Mouse (Mus musculus) MEL (cell line): ENCODE measurements around the gene Zfp568. TPM values are rescaled to one million over a fixed set of nuclear protein-coding genes. Genes with fewer than 3 reads are reported as not detected.

Experiments
- DNase-seq: peaks from one replicate; pipeline ENCODE4 v3.0.0; 2011; ENCODE audit warnings: low read depth, low spot score
- H3K27ac ChIP-seq: 2 replicates; pipeline ENCODE4 v1.5.1; 2012; ENCODE audit warnings: low read depth, mild to moderate bottlenecking, control low read depth, low read length, moderate library complexity; ENCODE audit not compliant: control insufficient read depth
- H3K27me3 ChIP-seq, 2 experiments: fragments of 150-350 bp in 1 of 2; sonication (generic) in 1 of 2; 2 replicates each; pipeline ENCODE4 v1.6.1; 2012; ENCODE audit warnings: low read length in 2 of 2, mild to moderate bottlenecking in 2 of 2, improper control_type of control experiment in 1 of 2, moderate library complexity in 1 of 2; ENCODE audit not compliant: insufficient read depth in 2 of 2, control insufficient read depth in 1 of 2
- H3K36me3 ChIP-seq, 2 experiments: 2 replicates each; pipeline ENCODE4 v1.6.1; 2012 to 2014; ENCODE audit warnings: low read length in 2 of 2, improper control_type of control experiment in 1 of 2, inconsistent platforms in 1 of 2, mild to moderate bottlenecking in 1 of 2; ENCODE audit not compliant: insufficient read depth in 2 of 2, control insufficient read depth in 1 of 2
- H3K4me1 ChIP-seq, 2 experiments: fragments of 150-350 bp in 1 of 2; sonication (generic) in 1 of 2; 2 replicates each; pipeline ENCODE4 v1.6.1; 2012; ENCODE audit warnings: low read length in 2 of 2, improper control_type of control experiment in 1 of 2, mild to moderate bottlenecking in 1 of 2; ENCODE audit not compliant: insufficient read depth in 2 of 2, control insufficient read depth in 1 of 2
- H3K4me3 ChIP-seq, 2 experiments: fragments of 150-350 bp in 1 of 2; sonication (generic) in 1 of 2; 2 replicates each; pipeline ENCODE4 v1.5.1; 2012; ENCODE audit warnings: low read depth in 2 of 2, low read length in 2 of 2, mild to moderate bottlenecking in 2 of 2, moderate library complexity in 2 of 2, control low read depth in 1 of 2, improper control_type of control experiment in 1 of 2; ENCODE audit not compliant: control insufficient read depth in 1 of 2, insufficient read depth in 1 of 2
- H3K79me2 ChIP-seq: 2 replicates; pipeline ENCODE4 v1.6.1; 2012; ENCODE audit warnings: mild to moderate bottlenecking, low read length, moderate library complexity; ENCODE audit not compliant: control insufficient read depth, poor library complexity, insufficient read depth
- H3K9ac ChIP-seq: 2 replicates; pipeline ENCODE4 v1.6.1; 2012; ENCODE audit warnings: low read depth, mild to moderate bottlenecking, control low read depth, low read length, moderate library complexity; ENCODE audit not compliant: control insufficient read depth, poor library complexity, severe bottlenecking
- H3K9me3 ChIP-seq: fragments of 150-350 bp; sonication (generic); replicated peaks from 2 replicates; pipeline ENCODE4 v1.6.1; 2012; ENCODE audit warnings: mild to moderate bottlenecking, low read length, improper control_type of control experiment, moderate library complexity; ENCODE audit not compliant: insufficient read depth
- CHD1 ChIP-seq: IDR thresholded peaks from 2 replicates; pipeline ENCODE4 v1.6.1; 2012; ENCODE audit warnings: low read depth, mild to moderate bottlenecking, inconsistent platforms, low read length, improper control_type of control experiment
- CTCF ChIP-seq, 3 experiments: IDR thresholded peaks in 2 of 3; conservative IDR thresholded peaks in 1 of 3; 2 replicates each; pipeline ENCODE4 v1.5.1; 2011 to 2012; ENCODE audit warnings: low read length in 3 of 3, low read depth in 2 of 3, mild to moderate bottlenecking in 2 of 3, improper control_type of control experiment in 1 of 3, inconsistent platforms in 1 of 3, mixed read lengths in 1 of 3, moderate library complexity in 1 of 3; ENCODE audit not compliant: control insufficient read depth in 1 of 3, insufficient read depth in 1 of 3, poor library complexity in 1 of 3, severe bottlenecking in 1 of 3
- ETS1 ChIP-seq: IDR thresholded peaks from 2 replicates; pipeline ENCODE4 v1.6.1; 2012; ENCODE audit warnings: low read depth, mild to moderate bottlenecking, inconsistent platforms, low read length, improper control_type of control experiment, moderate library complexity
- GATA1 ChIP-seq: IDR thresholded peaks from 2 replicates; pipeline ENCODE4 v1.6.1; 2011; ENCODE audit warnings: low read depth, low read length, improper control_type of control experiment
- JUND ChIP-seq: IDR thresholded peaks from 2 replicates; pipeline ENCODE4 v1.6.1; 2011; ENCODE audit warnings: low read depth, mild to moderate bottlenecking, improper control_type of control experiment, low read length
- MYB ChIP-seq: IDR thresholded peaks from 2 replicates; pipeline ENCODE4 v1.6.1; 2011; ENCODE audit warnings: mild to moderate bottlenecking, low read depth, low read length, improper control_type of control experiment
- MYC ChIP-seq: IDR thresholded peaks from 2 replicates; pipeline ENCODE4 v1.6.1; 2011; ENCODE audit warnings: low read depth, mild to moderate bottlenecking, low read length, improper control_type of control experiment, moderate library complexity
- POLR2A ChIP-seq, 2 experiments: IDR thresholded peaks; 2 replicates each; pipeline ENCODE4 v1.6.1; 2011 to 2012; ENCODE audit warnings: low read length in 2 of 2, mild to moderate bottlenecking in 2 of 2, control low read depth in 1 of 2, improper control_type of control experiment in 1 of 2, low read depth in 1 of 2, moderate library complexity in 1 of 2; ENCODE audit not compliant: control insufficient read depth in 1 of 2, insufficient read depth in 1 of 2, poor library complexity in 1 of 2
- POLR2AphosphoS2 ChIP-seq: IDR thresholded peaks from 2 replicates; pipeline ENCODE4 v1.6.1; 2011; ENCODE audit warnings: low read length, improper control_type of control experiment
- RCOR1 ChIP-seq: IDR thresholded peaks from 2 replicates; pipeline ENCODE4 v1.6.1; 2012; ENCODE audit warnings: low read depth, mild to moderate bottlenecking, inconsistent platforms, low read length, improper control_type of control experiment
- SMC3 ChIP-seq: IDR thresholded peaks from 2 replicates; pipeline ENCODE4 v1.6.1; 2011; ENCODE audit warnings: low read depth, low read length, improper control_type of control experiment
- USF2 ChIP-seq, 2 experiments: IDR thresholded peaks; 2 replicates each; pipeline ENCODE4 v1.6.1; 2011 to 2012; ENCODE audit warnings: improper control_type of control experiment in 2 of 2, low read length in 2 of 2, borderline replicate concordance in 1 of 2, inconsistent platforms in 1 of 2, low read depth in 1 of 2, mild to moderate bottlenecking in 1 of 2; ENCODE audit not compliant: insufficient read depth in 1 of 2
- ZC3H11A ChIP-seq: IDR thresholded peaks from 2 replicates; pipeline ENCODE4 v1.6.1; 2012; ENCODE audit warnings: low read depth, mild to moderate bottlenecking, inconsistent platforms, low read length, improper control_type of control experiment
- ZMIZ1 ChIP-seq: IDR thresholded peaks from 2 replicates; pipeline ENCODE4 v1.6.1; 2012; ENCODE audit warnings: low read depth, mild to moderate bottlenecking, inconsistent platforms, low read length, improper control_type of control experiment, moderate library complexity
- ZNF384 ChIP-seq: IDR thresholded peaks from 2 replicates; pipeline ENCODE4 v1.6.1; 2012; ENCODE audit warnings: low read depth, mild to moderate bottlenecking, inconsistent platforms, low read length, improper control_type of control experiment
- polyA plus RNA-seq, 2 experiments: library from polyadenylated mRNA; stranded (reverse) in 1 of 2; unstranded in 1 of 2; fragments of >175 nt in 1 of 2; fragments of >200 nt in 1 of 2; gene quantifications; 2 replicates each; pipeline versions ENCODE4 v1.2.1 to v1.2.4; 2012; ENCODE audit warnings: low replicate concordance in 2 of 2, low read depth in 1 of 2; ENCODE audit not compliant: insufficient read length in 2 of 2, insufficient read depth in 1 of 2, missing spikeins in 1 of 2
- total RNA-seq: library from RNA; depleted of rRNA; stranded (reverse); fragments of 300-350 nt; gene quantifications from 2 replicates; pipeline ENCODE4 v1.2.3, GENCODE M21; 2012

The Zfp568 gene
- total and polyA plus RNA-seq, 3 experiments, result 12.5 to 141 (median 15.4) TPM

GRCm38 (mm10) chr7:29944201-29944600 is 39.6 kb upstream of the Zfp568 start:
- H3K9ac ChIP-seq, result no peak overlapping the region
- DNase-seq, result no peak
- H3K27me3 ChIP-seq, result no peaks in the 10 kb centered on the region
- no peaks in the 10 kb centered on the region for H3K9me3 ChIP-seq
- no peaks in the 10 kb centered on the region for H3K79me2 ChIP-seq
- no peak for TF ChIP-seq USF2 (IDR thresholded peaks at IDR 0.05; ENCODE audit: borderline replicate concordance in 1 of 2, insufficient read depth in 1 of 2, low read depth in 1 of 2, low read length in 2 of 2)
- TF ChIP-seq RCOR1, result no peak
- no peaks in the 10 kb centered on the region for H3K36me3 ChIP-seq
- no peak overlapping the region for H3K27ac ChIP-seq
- H3K4me1 ChIP-seq, result no peaks in the 10 kb centered on the region
- H3K4me3 ChIP-seq, result no peak overlapping the region

- H3K27me3 ChIP-seq, result no peaks in the 10 kb centered on the region
- H3K27ac ChIP-seq, result peak overlapping the region; percentile 74
- peaks cover 2% of the 10 kb centered on the region; the same call in 1 of the 2 replicates for H3K79me2 ChIP-seq
- peaks cover 0 to 4% of the 10 kb centered on the region in 2 experiments; a peak in 2 of 4 replicates for H3K36me3 ChIP-seq
- H3K4me3 ChIP-seq, result peak overlapping the region; percentile 69 to 90
- peak overlapping the region; percentile 85 for H3K9ac ChIP-seq
- TF ChIP-seq JUND (no peak), CTCF (IDR thresholded peaks at IDR 0.05 in 2 of 3, conservative IDR thresholded peaks at IDR 0.05 in 1 of 3; ENCODE audit: control insufficient read depth in 1 of 3, insufficient read depth in 1 of 3, low read depth in 2 of 3, low read length in 3 of 3, poor library complexity in 1 of 3, severe bottlenecking in 1 of 3) (no peak), MYB (no peak), POLR2AphosphoS2 (no peak), ZMIZ1 (no peak), RCOR1 (no peak), CHD1 (no peak), MYC (no peak), ETS1 (no peak), ZNF384 (no peak), ZC3H11A (no peak), SMC3 (no peak), POLR2A (IDR thresholded peaks at IDR 0.05; ENCODE audit: control insufficient read depth in 1 of 2, insufficient read depth in 1 of 2, low read depth in 1 of 2, low read length in 2 of 2, poor library complexity in 1 of 2) (no peak), GATA1 (no peak)
- H3K4me1 ChIP-seq, result no peaks in the 10 kb centered on the region
- DNase-seq, result no peak
- no peaks in the 10 kb centered on the region for H3K9me3 ChIP-seq
Observed at GRCm38 (mm10) chr7:29953086-29953485, 30.7 kb upstream of the Zfp568 start.
